Mouse (Mus musculus) spleen, adult 2 months (tissue): ENCODE measurements around the gene Cyp2b23.
"Not testable (repeated sequence)": the region's sequence is repeated elsewhere in the genome, so short reads cannot be mapped to it uniquely, and the experiment has no call there.

Experiments
- CTCF ChIP-seq: fragments of 200-500 bp; IDR thresholded peaks from 2 replicates; pipeline ENCODE4 v1.5.1; 2011; ENCODE audit warnings: mild to moderate bottlenecking, inconsistent platforms; ENCODE audit not compliant: insufficient read depth, insufficient read length, insufficient replicate concordance; ENCODE audit errors: extremely low read depth
- POLR2A ChIP-seq: fragments of 200-500 bp; IDR thresholded peaks from 2 replicates; pipeline ENCODE4 v1.6.1; 2011; ENCODE audit warnings: low read depth, low read length, inconsistent platforms

DNA sequence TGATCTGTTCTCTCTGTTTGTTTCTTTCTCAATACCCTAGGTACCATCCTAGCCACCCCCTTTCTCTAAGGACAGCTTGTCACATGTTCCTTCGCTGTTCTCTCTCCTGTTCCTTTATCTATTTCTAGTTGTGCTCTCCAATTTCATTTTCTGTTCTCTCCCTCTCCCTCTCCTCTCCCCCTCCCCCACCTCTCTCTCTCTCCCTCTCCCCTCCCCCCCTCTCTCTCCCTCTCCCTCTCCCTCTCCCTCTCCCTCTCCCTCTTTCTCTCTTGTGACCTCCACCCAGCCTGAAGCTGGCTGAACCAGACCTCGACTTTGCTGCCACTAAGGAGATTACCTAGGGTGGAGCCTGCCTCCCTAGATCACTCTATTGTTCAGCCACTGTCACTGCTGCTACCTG, 18.8 kb downstream of the Cyp2b23 start:
- not testable (repeated sequence) for TF ChIP-seq POLR2A, CTCF
